In the genomic region with DNA sequence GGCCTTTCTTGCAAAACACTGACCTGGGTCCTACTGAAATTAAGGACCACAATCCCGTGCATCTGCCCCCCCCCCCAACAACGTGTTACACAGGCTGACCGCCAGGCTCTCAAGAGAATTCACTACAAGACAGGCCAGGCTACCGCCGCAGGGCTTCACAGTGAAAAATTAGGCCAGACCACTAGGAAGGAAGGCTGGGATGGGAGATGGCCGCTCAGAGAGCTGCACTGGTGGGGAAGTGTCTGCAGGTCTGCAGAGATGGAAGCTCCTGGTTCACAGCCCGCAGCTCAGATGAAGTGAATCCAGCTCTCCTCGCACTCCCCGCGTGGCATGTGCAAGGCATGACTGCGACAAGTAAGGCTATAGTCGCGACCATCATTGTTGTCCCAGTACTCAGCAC, we compare ENCODE assay signal across 10 mouse cellular contexts. TPM values are rescaled to one million over a fixed set of nuclear protein-coding genes. Genes with fewer than 3 reads are reported as not detected.
A peak's percentile ranks its signal among the peaks of the same experiment; 100 is the strongest.
DNase-seq lines count a peak whose midpoint lies in the region; ATAC-seq and TF ChIP-seq lines count a peak whose summit lies in the region.
"Had no signal": no experiment of that assay in that cellular context is flagged by ENCODE, and none has a peak within 500 bp of the region (broad histone marks: within the 10 kb centered on the region; RNA-seq: fewer than 3 reads in every experiment).

No protein-coding gene starts in this region.

- H3K9me3 ChIP-seq in liver, embryonic 15.5 days (replicated peaks): no peaks in the 10 kb centered on the region

- no peaks in the 10 kb centered on the region for H3K36me3 ChIP-seq in testis, adult 2 months (ENCODE audit: control insufficient read depth, insufficient read depth, low read length)
- peaks cover 3% of the 10 kb centered on the region; the same call in 1 of the 2 replicates for H3K36me3 ChIP-seq in liver, embryonic 15.5 days (replicated peaks)

- no peaks in the 10 kb centered on the region for H3K27me3 ChIP-seq in testis, adult 2 months (ENCODE audit: control insufficient read depth, insufficient read depth, low read length)
- H3K27me3 ChIP-seq in liver, embryonic 15.5 days: peaks cover 36% of the 10 kb centered on the region

- peak; percentile 21 for DNase-seq in gastrocnemius, adult 2 months
- DNase-seq in gastrocnemius, adult 8-10 months (ENCODE audit: low spot score in 2 of 2): no peak
- DNase-seq in testis, postnatal 10 days (ENCODE audit: low spot score): no peak
- no peak for DNase-seq in thymus, postnatal 14 days
- DNase-seq in gastrocnemius, adult 18-20 months (ENCODE audit: low spot score): no peak
- DNase-seq in frontal cortex, postnatal 14 days (ENCODE audit: low spot score in 2 of 2): no peak

- peak overlapping the region; percentile 92 for H3K27ac ChIP-seq in gastrocnemius, adult 2 months
- no peak overlapping the region for H3K27ac ChIP-seq in testis, adult 2 months (ENCODE audit: control insufficient read depth, insufficient read depth, low read depth, low read length)
- H3K27ac ChIP-seq in liver, embryonic 15.5 days (replicated peaks): no peak overlapping the region

- intact Hi-C loops in gastrocnemius, adult 2 months (cut with DNase I): loop anchor here (5.0 kb wide), 1 partner anchor 79 kb away; no protein-coding TSS in a partner anchor

- peak overlapping the region; percentile 76 for H3K4me3 ChIP-seq in gastrocnemius, adult 2 months
- H3K4me3 ChIP-seq in testis, adult 2 months (ENCODE audit: control insufficient read depth, low read depth, low read length): peak overlapping the region; percentile 89
- no peak overlapping the region for H3K4me3 ChIP-seq in liver, embryonic 15.5 days (replicated peaks)

- WGBS in liver, embryonic 15.5 days (ENCODE audit: insufficient replicate concordance): 61% methylated on average over 13 of the region's 13 CpGs

- ATAC-seq in liver, embryonic 15.5 days (ENCODE audit: insufficient read depth): no peak

- no peak for TF ChIP-seq POLR2A in testis, adult 2 months (IDR thresholded peaks at IDR 0.05; ENCODE audit: control insufficient read depth, low read depth, low read length)

- H3K4me1 ChIP-seq in testis, adult 2 months (ENCODE audit: control insufficient read depth, insufficient read depth, low read length): peaks cover 18% of the 10 kb centered on the region
- peaks cover 27% of the 10 kb centered on the region for H3K4me1 ChIP-seq in liver, embryonic 15.5 days (replicated peaks)

- H3K9ac ChIP-seq in liver, embryonic 15.5 days: no peak overlapping the region

- 0 out of 2 replicates have a peak overlapping the region, but pooled peaks have one; percentile 70 for H3K4me2 ChIP-seq in liver, embryonic 15.5 days

- TF ChIP-seq CTCF in gastrocnemius, adult 2 months (IDR thresholded peaks at IDR 0.05): no peak
- no peak for TF ChIP-seq CTCF in testis, adult 2 months (IDR thresholded peaks at IDR 0.05; ENCODE audit: control insufficient read depth, insufficient read depth, insufficient replicate concordance, low read depth, low read length)

RNA-seq across cellular contexts. Expression of a gene that starts 1.2 kb away (rescaled TPM):
- 1 to 10 TPM; 3.0 to 6.3 TPM for total RNA-seq in gastrocnemius, adult 2 months (2021)
- 1 to 10 TPM; 2.9 to 6.2 (median 4.7) TPM for total RNA-seq in gastrocnemius, adult 8-10 months (2022)
- polyA plus RNA-seq in testis, adult 2 months (2012; rRNA removed): 0.38 and 0.64 TPM in 2 replicates
- 0.62 and 0.84 TPM in 2 replicates for polyA plus RNA-seq in liver, embryonic 15.5 days (2015; fragmentation: Nextera tagmentation; extraction: Ambion mirVana)
- total RNA-seq in gastrocnemius, adult 18-20 months (2021): 1 to 10 TPM; 2.5 to 4.1 TPM
- polyA plus RNA-seq: C2C12 had no signal

RNA-seq across cellular contexts. Expression of a gene that starts 1.2 kb away (rescaled TPM):
- 1 to 10 TPM; 1.8 to 3.1 TPM for total RNA-seq in gastrocnemius, adult 2 months (2021)
- 1 to 10 TPM; 2.3 to 5.5 (median 2.6) TPM for total RNA-seq in gastrocnemius, adult 8-10 months (2022)
- 1.8 and 2.6 TPM in 2 replicates for polyA plus RNA-seq in testis, adult 2 months (2012; rRNA removed)
- 0.61 and 0.90 TPM in 2 replicates for polyA plus RNA-seq in liver, embryonic 15.5 days (2015; fragmentation: Nextera tagmentation; extraction: Ambion mirVana)
- 1 to 10 TPM; 2.2 to 2.6 TPM for total RNA-seq in gastrocnemius, adult 18-20 months (2021)
- polyA plus RNA-seq: C2C12 had no signal

RNA-seq across cellular contexts. Expression of a gene that starts 5.6 kb away (rescaled TPM):
- under 1 TPM; 0.11 to 0.20 TPM for total RNA-seq in gastrocnemius, adult 2 months (2021)
- total RNA-seq in gastrocnemius, adult 8-10 months (2022): not detected
- 12.2 and 18.8 TPM in 2 replicates for polyA plus RNA-seq in testis, adult 2 months (2012; rRNA removed)
- not detected in 2 replicates for polyA plus RNA-seq in liver, embryonic 15.5 days (2015; fragmentation: Nextera tagmentation; extraction: Ambion mirVana)
- total RNA-seq in gastrocnemius, adult 18-20 months (2021): under 1 TPM in 1 of 2 experiments, not detected in 1; 0.09 TPM
- polyA plus RNA-seq: C2C12 had no signal

RNA-seq across cellular contexts. Expression of a gene that starts 17.2 kb away (rescaled TPM):
- total RNA-seq in gastrocnemius, adult 2 months (2021): not detected
- not detected for total RNA-seq in gastrocnemius, adult 8-10 months (2022)
- polyA plus RNA-seq in testis, adult 2 months (2012; rRNA removed): 2.4 and 3.5 TPM in 2 replicates
- polyA plus RNA-seq in liver, embryonic 15.5 days (2015; fragmentation: Nextera tagmentation; extraction: Ambion mirVana): 0.14 and 0.16 TPM in 2 replicates
- total RNA-seq in gastrocnemius, adult 18-20 months (2021): not detected
- total RNA-seq: gastrocnemius, postnatal 14 days had no signal
- polyA plus RNA-seq: C2C12 had no signal
